Mouse (Mus musculus) cerebellum, adult 9-10 months (tissue): Measurements from ENCODE around the gene Snai1.

Experiments
- DNase-seq: peaks from one replicate; pipeline ENCODE4 v3.0.0; 2022

The Snai1 gene

DNA sequence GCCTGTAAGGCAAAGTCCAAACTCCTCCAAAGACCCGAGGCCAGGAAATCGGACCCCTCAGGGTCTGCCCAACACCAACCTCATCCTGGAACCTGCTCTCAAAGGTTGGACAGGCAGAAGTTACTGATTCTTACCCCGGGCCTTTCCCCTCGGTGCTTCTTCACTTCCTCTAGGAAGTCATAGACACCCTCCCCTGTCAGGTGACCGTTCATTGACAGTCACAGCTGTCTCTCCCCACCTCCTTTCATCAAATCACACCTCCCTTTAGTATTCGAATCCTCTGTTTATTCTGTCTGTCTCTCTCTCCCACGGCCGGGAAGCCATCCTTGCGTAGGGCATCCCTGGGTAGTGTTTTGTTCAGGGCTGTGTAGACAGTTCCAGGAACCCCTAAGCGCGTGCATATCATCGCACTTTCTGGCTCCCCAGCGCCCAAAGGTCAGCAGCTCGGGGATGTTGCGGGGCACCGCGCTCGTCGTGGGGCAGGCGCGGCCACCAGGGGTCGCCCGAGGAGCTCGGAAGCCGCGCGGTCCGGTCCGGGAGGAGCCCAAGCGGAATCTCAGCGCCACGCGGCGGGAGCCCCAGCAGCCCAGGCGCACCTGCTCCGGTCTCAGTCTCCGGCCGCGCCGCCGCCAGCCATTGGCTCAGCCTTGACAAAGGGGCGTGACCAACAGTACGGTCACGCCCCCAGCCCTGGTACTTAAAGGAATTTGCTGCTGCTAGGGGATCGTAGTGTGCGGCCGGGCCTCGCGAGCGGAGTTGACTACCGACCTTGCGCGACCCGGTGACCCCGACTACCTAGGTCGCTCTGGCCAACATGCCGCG is at the start of gene Snai1:
Gene Snai1, plus strand, starts transcription at position 720 of the 822 bp plus-strand sequence.
- peak; percentile 86 for DNase-seq

GRCm38 (mm10) chr2:167490813-167491525 is 47.0 kb upstream of the Snai1 start:
- peak; percentile 61 for DNase-seq

GRCm38 (mm10) chr2:167491757-167492708 is 46.0 kb upstream of the Snai1 start, which contains the start of gene Rnf114:
Rnf114 (plus strand) TSS chr2:167492645.
- DNase-seq, result peak; percentile 69

- DNase-seq, result peak; percentile 92
These were observed 45.0 kb upstream of the Snai1 start, which contains the start of gene Spata2 for GRCm38 (mm10) chr2:167492713-167493636. Spata2 (minus strand) TSS chr2:167492887.

GRCm38 (mm10) chr2:167496437-167496836 is 41.6 kb upstream of the Snai1 start:
- DNase-seq, result peak; percentile 40

DNA sequence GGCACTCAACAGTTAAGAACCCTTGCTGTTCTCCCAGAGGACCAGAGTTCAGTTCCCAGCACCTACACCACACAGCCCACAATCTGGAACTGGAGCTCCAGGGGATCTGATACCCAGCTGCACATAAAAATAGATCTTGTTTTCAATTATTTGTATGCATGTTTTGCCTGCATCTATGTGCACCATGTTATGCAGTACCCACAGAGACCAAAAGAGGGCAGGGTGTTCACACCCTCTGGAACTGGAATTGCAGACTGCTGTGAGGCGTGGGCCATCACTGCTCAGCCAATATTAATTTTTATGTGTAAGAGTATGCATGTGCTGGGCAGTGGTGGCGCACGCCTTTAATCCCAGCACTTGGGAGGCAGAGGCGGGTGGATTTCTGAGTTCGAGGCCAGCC is 40.7 kb upstream of the Snai1 start:
- peak; percentile 50 for DNase-seq

DNA sequence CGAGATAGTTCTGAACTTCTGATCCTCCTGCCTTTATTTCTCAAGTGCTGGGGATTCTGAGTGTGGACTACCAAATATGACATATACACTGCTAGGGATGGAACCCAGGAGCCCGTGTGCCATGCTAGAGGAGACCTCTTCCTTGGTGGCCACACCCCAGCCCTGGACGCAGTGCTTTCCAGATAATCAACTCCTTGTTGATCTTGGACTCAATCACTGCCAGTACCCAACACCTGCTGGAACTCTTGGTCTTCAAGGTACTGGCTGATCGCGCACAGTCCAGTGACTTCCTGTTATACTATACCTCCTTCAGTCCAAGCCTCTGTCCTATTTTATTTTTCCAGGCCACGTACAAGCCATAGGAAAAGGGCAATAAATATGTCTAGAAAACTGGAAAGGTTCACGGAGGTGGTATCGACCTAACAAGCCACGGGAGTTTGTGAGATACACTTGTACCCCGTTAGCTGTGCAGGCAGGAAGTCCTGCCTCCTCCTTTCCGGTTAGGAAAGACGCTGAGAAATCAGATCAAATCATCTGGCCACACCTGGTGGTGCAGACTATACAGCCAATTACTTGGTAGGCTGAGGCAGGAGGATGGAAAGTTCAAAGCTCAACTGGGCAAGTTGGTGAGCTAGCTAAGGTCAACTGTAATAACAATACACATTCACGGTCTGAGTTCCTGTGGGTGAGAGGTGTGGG is 35.3 kb upstream of the Snai1 start:
- DNase-seq, result no peak

DNA sequence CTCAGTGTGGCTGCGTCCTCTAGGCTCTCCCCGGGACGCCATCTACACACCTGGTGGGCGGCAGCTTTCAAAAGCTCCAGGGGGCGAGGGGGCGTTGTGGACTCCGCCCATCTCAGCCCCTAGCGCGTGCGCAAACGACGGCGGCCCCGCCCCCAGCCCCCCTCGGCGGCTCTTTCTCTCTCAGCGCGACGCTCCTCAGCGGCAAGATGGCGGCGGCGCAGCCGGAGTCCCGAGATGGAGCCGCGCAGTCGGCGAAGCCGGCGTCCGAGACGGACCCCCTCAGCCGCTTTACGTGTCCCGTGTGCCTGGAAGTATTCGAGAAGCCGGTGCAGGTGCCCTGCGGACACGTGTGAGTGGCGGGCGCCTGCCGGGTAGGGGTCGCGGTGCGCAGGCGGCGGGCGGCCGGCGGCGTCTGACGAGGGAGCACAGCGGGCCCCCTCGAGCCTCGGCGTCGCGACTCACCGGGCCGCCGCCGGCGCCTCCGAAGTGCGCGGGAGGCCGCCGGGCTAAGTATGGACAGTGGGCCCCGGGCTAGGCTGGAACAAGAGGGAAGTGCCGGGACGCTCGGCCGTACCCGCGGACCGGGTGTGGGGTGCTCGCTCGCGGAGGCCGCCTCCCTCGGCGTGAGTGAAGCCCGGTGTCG is 34.6 kb upstream of the Snai1 start:
- DNase-seq, result peak; percentile 87

GRCm38 (mm10) chr2:167503896-167504349 is 34.1 kb upstream of the Snai1 start:
- DNase-seq, result peak; percentile 69

DNA sequence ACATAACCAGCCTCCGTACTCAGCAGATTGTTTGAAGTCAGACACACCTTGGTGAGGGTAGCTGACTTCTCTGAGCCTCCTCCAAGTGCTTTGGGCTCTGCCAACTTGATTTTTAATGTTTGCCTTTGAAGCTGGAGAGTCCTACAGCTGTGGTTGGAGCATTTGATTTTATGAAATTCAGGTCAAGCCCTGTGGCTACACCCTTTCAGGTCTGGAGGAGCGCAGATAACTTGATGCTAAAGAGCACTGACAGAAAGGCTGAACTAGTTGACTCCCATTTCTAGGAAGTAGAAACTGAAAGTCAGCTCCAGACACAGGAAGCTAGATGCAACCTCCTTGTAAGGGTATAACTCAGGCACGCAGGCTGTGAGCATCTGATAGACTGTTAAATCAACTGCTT is 32.9 kb upstream of the Snai1 start:
- peak; percentile 32 for DNase-seq

- no peak for DNase-seq
These were observed 31.3 kb upstream of the Snai1 start for GRCm38 (mm10) chr2:167506546-167507260.

GRCm38 (mm10) chr2:167507719-167508385 is 30.1 kb upstream of the Snai1 start:
- DNase-seq, result no peak

GRCm38 (mm10) chr2:167508569-167508968 is 29.4 kb upstream of the Snai1 start:
- DNase-seq, result no peak

DNA sequence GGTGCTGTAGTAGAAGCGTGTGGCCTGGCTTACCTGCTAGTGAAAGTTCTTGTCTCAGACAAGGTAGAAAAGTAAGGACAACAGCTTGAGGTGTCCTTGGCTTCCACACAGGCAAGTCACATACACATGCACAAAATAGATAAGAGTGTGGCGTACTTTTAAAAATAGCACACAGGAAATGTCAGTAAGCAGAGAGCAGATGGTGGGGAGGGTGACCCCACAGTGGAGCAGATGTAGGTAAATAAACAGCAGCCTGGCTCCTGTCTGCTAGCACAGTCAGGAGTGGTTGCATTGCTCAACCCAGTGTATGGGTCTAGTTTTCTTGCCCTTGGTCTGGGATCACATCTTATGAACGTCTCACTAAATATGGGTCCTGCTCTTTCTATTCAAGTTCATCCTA is 27.5 kb upstream of the Snai1 start:
- DNase-seq, result no peak

DNA sequence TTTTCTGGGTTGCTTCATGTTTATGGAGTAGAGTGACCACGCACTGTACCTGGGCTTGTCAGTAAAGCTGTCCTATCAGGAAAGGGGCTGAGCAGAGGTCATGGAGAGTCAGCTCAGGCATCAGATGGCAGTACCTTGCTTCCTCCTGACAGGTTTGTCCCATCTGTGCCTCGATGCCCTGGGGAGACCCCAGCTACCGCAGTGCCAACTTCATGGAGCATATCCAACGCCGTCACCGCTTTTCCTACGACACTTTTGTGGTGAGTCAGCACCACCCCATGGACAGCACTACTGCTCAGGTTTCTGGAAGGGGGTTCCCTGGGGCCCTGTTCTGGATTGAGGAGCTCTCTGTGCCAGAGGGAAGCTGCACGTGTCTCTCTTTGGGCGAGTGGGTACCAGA is 25.6 kb upstream of the Snai1 start:
- DNase-seq, result no peak

DNA sequence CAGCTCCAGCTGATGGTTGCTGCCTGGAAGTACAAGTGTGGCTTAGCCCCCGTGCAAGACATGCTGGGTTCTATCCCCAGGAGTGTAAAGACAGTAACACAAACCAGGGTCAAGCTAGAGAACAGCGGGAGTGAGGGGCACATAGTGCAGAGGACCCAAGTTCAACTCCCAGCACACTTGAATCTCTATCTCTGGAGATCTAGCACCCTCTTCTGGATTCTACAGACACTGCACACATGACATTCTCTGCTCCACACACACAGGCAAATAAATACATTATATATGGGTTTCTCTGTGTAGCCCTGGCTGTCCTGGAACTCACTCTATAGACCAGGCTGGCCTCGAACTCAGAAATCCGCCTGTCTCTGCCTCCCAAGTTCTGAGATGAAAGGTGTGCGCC is 25.0 kb upstream of the Snai1 start:
- peak; percentile 63 for DNase-seq

DNA sequence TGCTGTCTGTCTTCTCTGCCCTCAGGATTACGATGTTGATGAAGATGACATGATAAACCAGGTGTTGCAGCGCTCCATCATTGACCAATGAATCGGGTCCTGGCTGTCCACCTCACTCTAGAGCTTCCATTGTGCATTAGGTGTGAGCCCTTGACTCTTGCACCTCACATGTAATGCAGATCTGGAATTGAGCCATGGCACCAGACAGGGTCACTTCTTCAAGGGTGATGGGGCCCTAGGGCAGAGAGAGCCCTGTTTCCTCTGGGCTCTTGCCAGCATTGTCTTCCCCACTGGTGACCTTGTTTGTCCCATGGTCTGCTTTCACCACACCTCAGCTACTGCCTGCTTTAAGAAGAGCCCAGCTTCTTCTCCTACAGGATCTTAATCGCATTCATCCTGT is 23.4 kb upstream of the Snai1 start:
- no peak for DNase-seq

DNA sequence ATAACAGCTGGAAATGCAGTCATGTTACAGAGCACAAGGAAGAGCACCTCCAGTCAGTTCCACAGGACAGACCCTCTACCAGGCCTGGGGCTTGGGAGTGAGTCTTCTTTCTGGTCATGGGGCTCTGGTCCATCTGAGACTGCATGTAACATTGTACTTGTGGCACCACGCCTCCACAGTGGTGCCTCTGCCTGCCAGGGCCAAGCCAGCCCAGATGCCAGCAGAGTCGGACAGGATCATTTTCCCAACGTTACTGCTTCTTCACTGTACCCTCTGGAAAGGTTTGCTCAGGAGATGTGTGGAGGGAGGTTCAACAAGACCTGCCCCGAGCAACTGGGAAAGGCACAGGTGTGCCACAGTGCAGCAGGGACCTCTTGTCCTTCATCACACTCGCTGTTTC is 22.3 kb upstream of the Snai1 start:
- DNase-seq, result no peak

DNA sequence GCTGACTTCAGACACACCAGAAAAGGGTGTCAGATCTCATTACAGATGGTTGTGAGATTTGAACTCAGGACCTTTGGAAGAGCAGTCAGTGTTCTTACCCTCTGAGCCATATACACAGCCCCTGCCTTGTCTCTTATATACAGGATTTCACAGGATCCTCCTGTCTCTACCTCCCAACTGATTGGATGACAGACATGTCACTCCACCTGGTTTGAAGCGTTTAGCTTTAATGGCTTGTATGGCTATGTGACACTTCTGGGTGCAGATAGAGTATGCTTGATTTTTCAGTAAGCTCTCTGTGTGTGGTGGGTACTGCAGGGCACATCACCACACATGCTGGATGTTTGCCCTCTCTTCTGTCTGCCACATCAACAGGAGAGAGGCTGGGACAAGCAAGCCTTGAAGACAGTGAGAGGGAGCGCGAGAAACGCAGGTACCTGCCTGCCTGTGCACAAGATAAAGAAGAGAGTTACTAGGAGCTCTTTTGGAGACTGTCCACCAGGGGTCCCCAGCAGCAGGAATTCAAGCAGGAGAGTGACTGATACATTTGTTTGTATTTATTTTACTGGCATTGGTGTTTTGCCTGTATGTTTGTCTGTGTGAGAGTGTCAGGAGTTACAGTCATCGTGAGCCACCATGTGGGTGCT is 18.3 kb upstream of the Snai1 start:
- DNase-seq, result no peak
